Mouse (Mus musculus) lung, postnatal 4 days (tissue): Measurements from ENCODE around the gene Ghrh.

Source experiments
- DNase-seq, 2 experiments: peaks; one replicate each; pipeline ENCODE4 v3.0.0; 2021

Gene Ghrh

GRCm38 (mm10) chr2:157343337-157343736 lies 4.0 kb downstream of the Ghrh start:
- no peak for DNase-seq

- DNase-seq: no peak
Observed at GRCm38 (mm10) chr2:157342328-157342926, 4.9 kb downstream of the Ghrh start.

GRCm38 (mm10) chr2:157341554-157342270 lies 5.6 kb downstream of the Ghrh start:
- DNase-seq: peak; percentile 71 to 85

GRCm38 (mm10) chr2:157340221-157340741 lies 7.0 kb downstream of the Ghrh start:
- no peak for DNase-seq

- DNase-seq: no peak
Observed at GRCm38 (mm10) chr2:157339532-157339931, 7.8 kb downstream of the Ghrh start.

GRCm38 (mm10) chr2:157338663-157339062 lies 8.6 kb downstream of the Ghrh start:
- DNase-seq: peak; percentile 80 to 81

- DNase-seq: no peak
Observed at GRCm38 (mm10) chr2:157332059-157332458, 15.2 kb downstream of the Ghrh start.

- no peak for DNase-seq
Observed at GRCm38 (mm10) chr2:157328570-157328969, 18.7 kb downstream of the Ghrh start.

GRCm38 (mm10) chr2:157328106-157328505 lies 19.2 kb downstream of the Ghrh start:
- no peak for DNase-seq

- no peak for DNase-seq
Observed at GRCm38 (mm10) chr2:157325238-157325637, 22.1 kb downstream of the Ghrh start.

- DNase-seq: no peak
Observed at GRCm38 (mm10) chr2:157322029-157322766, 25.1 kb downstream of the Ghrh start.

GRCm38 (mm10) chr2:157320886-157321285 lies 26.4 kb downstream of the Ghrh start:
- DNase-seq: no peak

- no peak for DNase-seq
Observed at GRCm38 (mm10) chr2:157320135-157320534, 27.2 kb downstream of the Ghrh start.

- DNase-seq: no peak
Observed at GRCm38 (mm10) chr2:157317220-157317619, 30.1 kb downstream of the Ghrh start.

GRCm38 (mm10) chr2:157316358-157316933 lies 30.9 kb downstream of the Ghrh start:
- DNase-seq: no peak

GRCm38 (mm10) chr2:157315486-157315885 lies 31.8 kb downstream of the Ghrh start:
- no peak for DNase-seq

GRCm38 (mm10) chr2:157314310-157314709 lies 33.0 kb downstream of the Ghrh start:
- no peak for DNase-seq

- no peak for DNase-seq
Observed at GRCm38 (mm10) chr2:157313718-157314117, 33.6 kb downstream of the Ghrh start.

GRCm38 (mm10) chr2:157310963-157311637 lies 36.2 kb downstream of the Ghrh start:
- DNase-seq: no peak

- DNase-seq: no peak
Observed at GRCm38 (mm10) chr2:157309611-157310010, 37.7 kb downstream of the Ghrh start.

- DNase-seq: no peak
Observed at GRCm38 (mm10) chr2:157308273-157308917, 38.9 kb downstream of the Ghrh start.

- DNase-seq: peak; percentile 66 to 89
Observed at GRCm38 (mm10) chr2:157307715-157308265, 39.5 kb downstream of the Ghrh start.
